14 mouse cellular contexts compared by ENCODE assay signal in the genomic region with DNA sequence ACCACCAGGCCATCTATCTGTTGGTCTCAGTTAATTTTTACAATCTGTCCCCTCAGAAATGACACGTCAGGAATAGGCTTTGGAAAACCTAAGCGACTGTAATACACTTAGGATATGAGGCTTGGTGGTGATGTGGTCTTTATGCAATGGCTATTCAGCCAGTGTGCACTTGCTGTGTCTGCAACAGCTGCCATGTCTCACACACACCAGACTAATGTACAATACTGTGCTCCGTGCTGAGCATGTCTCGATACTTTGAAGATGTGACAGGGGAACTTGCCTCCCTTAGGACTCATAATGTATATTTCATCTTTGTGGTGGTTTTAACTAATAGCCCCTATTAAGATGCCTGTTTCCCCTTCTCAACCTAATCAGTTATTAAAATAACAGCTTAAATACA.
"Had no signal": no experiment of that assay in that cellular context is flagged by ENCODE, and none has a peak within 500 bp of the region (broad histone marks: within the 10 kb centered on the region; RNA-seq: fewer than 3 reads in every experiment).

No protein-coding gene starts in this region.

- H3K4me1 ChIP-seq: hindbrain, embryonic 13.5 days; intestine, embryonic 15.5 days; limb, embryonic 12.5 days; limb, embryonic 15.5 days had no signal

- H3K4me3 ChIP-seq: hindbrain, embryonic 13.5 days; intestine, embryonic 15.5 days; limb, embryonic 12.5 days; limb, embryonic 15.5 days had no signal

- H3K9me3 ChIP-seq: hindbrain, embryonic 13.5 days; intestine, embryonic 15.5 days; limb, embryonic 12.5 days; limb, embryonic 15.5 days had no signal

- DNase-seq: kidney, adult 18-20 months; kidney, postnatal 36 days; left cerebral cortex, postnatal 4 days; liver, postnatal 0 days; midbrain, embryonic 14.5 days; thymus, adult 18-20 months; thymus, postnatal 4 days had no signal

- H3K27ac ChIP-seq: hindbrain, embryonic 13.5 days; intestine, embryonic 15.5 days; limb, embryonic 12.5 days; limb, embryonic 15.5 days; liver, embryonic 14.5 days had no signal

- H3K4me2 ChIP-seq: hindbrain, embryonic 13.5 days; intestine, embryonic 15.5 days; limb, embryonic 12.5 days; limb, embryonic 15.5 days; liver, embryonic 11.5 days; midbrain, embryonic 11.5 days had no signal

- H3K9ac ChIP-seq: hindbrain, embryonic 13.5 days; intestine, embryonic 15.5 days; limb, embryonic 12.5 days; limb, embryonic 15.5 days; liver, embryonic 14.5 days; liver, postnatal 0 days had no signal

- ATAC-seq: intestine, embryonic 15.5 days; liver, postnatal 0 days had no signal

- H3K27me3 ChIP-seq: hindbrain, embryonic 13.5 days; intestine, embryonic 15.5 days; limb, embryonic 12.5 days; limb, embryonic 15.5 days had no signal

- H3K36me3 ChIP-seq: hindbrain, embryonic 13.5 days; intestine, embryonic 15.5 days; limb, embryonic 12.5 days; limb, embryonic 15.5 days had no signal
